Mouse (Mus musculus): ENCODE measurements around the gene Adamtsl4. TPM values are rescaled to one million over a fixed set of nuclear protein-coding genes. Genes with fewer than 3 reads are reported as not detected.

Gene Adamtsl4
- 0.23 and 0.59 TPM in 2 replicates for polyA plus RNA-seq (2012; rRNA removed)

GRCm38 (mm10) chr3:95687524-95688421 is at the start of gene Adamtsl4:
TSS of gene Adamtsl4 (minus strand) at chr3:95687917.

DNA sequence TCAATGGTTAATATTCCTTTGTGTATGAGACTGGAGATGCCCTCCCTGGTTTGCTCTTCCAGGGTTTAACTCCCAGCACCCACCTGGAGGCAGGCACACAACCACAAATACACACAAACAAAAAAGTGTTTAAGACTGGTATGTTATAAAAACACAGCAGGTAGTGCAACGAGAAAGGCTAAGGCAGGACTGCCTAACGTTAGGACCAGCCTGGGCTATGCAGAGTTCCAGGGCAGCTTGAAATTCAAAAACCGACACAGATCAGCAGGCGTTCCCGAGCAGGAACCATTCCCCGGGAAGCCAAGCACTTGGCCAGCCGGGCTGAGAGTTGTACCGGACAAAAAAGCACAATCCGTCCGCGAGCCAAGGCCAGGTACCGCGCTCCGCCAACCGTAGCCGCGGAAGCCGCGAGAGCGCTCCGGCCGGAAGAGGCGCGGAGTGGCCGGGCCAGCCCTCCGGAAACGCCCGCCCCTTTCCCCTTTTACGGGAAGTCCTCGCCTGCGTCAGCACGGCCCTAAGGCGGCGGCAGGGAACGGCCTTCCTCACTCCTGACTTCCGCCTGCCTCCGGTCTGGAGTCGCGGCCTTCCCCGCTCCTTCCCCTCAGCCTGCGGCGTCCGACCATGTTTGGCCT is 29.4 kb downstream of the Adamtsl4 start, which contains the start of gene Mcl1:
TSS of gene Mcl1 (plus strand) at position 553 of the 632 bp plus-strand sequence.

Other genes starting within 250 kb of the Adamtsl4 start
- 13.9 and 26.2 TPM in 2 replicates for gene Ctsk, start 188.7 kb downstream of the Adamtsl4 start, polyA plus RNA-seq (2012; rRNA removed)
- 13.0 and 16.1 TPM in 2 replicates for gene Ctss, start 161.1 kb downstream of the Adamtsl4 start, polyA plus RNA-seq (2012; rRNA removed)
- not detected in 2 replicates for gene Hormad1, start 128.2 kb downstream of the Adamtsl4 start, polyA plus RNA-seq (2012; rRNA removed)
- gene Golph3l, start 99.0 kb downstream of the Adamtsl4 start, polyA plus RNA-seq (2012; rRNA removed) = 23.0 and 28.0 TPM in 2 replicates
- 50.3 and 55.0 TPM in 2 replicates for gene Ensa, start 62.9 kb downstream of the Adamtsl4 start, polyA plus RNA-seq (2012; rRNA removed)
- 68.8 and 72.7 TPM in 2 replicates for gene Mcl1, start 29.1 kb downstream of the Adamtsl4 start, polyA plus RNA-seq (2012; rRNA removed)
- 17.1 and 18.8 TPM in 2 replicates for gene Ecm1, start 51.7 kb upstream of the Adamtsl4 start, polyA plus RNA-seq (2012; rRNA removed)
- 44.4 and 45.8 TPM in 2 replicates for gene Tars2, start 72.3 kb upstream of the Adamtsl4 start, polyA plus RNA-seq (2012; rRNA removed)
- gene Rprd2, start 130.9 kb upstream of the Adamtsl4 start, polyA plus RNA-seq (2012; rRNA removed) = 21.9 and 24.5 TPM in 2 replicates
- gene Prpf3, start 168.0 kb upstream of the Adamtsl4 start, polyA plus RNA-seq (2012; rRNA removed) = 53.4 and 56.5 TPM in 2 replicates
- gene Mrps21, start 183.6 kb upstream of the Adamtsl4 start, polyA plus RNA-seq (2012; rRNA removed) = 186 and 193 TPM in 2 replicates
- gene Ciart, start 194.3 kb upstream of the Adamtsl4 start, polyA plus RNA-seq (2012; rRNA removed) = 4.1 and 4.7 TPM in 2 replicates
- gene BC028528, start 204.1 kb upstream of the Adamtsl4 start, polyA plus RNA-seq (2012; rRNA removed) = 11.9 and 13.1 TPM in 2 replicates
- 89.3 and 92.6 TPM in 2 replicates for gene Aph1a, start 206.1 kb upstream of the Adamtsl4 start, polyA plus RNA-seq (2012; rRNA removed)
- gene Car14, start 216.8 kb upstream of the Adamtsl4 start, polyA plus RNA-seq (2012; rRNA removed) = 9.8 and 13.0 TPM in 2 replicates
- gene Anp32e, start 241.3 kb upstream of the Adamtsl4 start, polyA plus RNA-seq (2012; rRNA removed) = 162 and 193 TPM in 2 replicates

All from central nervous system, embryonic 14 days (tissue).